Mouse (Mus musculus) forebrain, embryonic 12.5 days (tissue): ENCODE data around the gene Spred1. TPM values are rescaled to one million over a fixed set of nuclear protein-coding genes. Genes with fewer than 3 reads are reported as not detected.
A peak's percentile ranks its signal among the peaks of the same experiment; 100 is the strongest.

Experiments
- ATAC-seq: fragments of 200-750 bp; cut with Nextera tagmentation; 2 replicates; pipeline ENCODE4 v1.8.0; 2017; ENCODE audit warnings: moderate TSS enrichment; ENCODE audit not compliant: low FRiP score
- H3K27ac ChIP-seq: fragments of 300-500 bp; sonication (generic); 2 replicates; pipeline ENCODE4 v1.5.1; 2016; ENCODE audit warnings: mild to moderate bottlenecking
- H3K27me3 ChIP-seq: fragments of 300-500 bp; sonication (generic); 2 replicates; pipeline ENCODE4 v1.6.1; 2016; ENCODE audit warnings: mild to moderate bottlenecking
- H3K36me3 ChIP-seq: fragments of 300-500 bp; sonication (generic); replicated peaks from 2 replicates; pipeline ENCODE4 v1.6.1; 2016; ENCODE audit warnings: mild to moderate bottlenecking
- H3K4me1 ChIP-seq: fragments of 300-500 bp; sonication (generic); 2 replicates; pipeline ENCODE4 v1.6.1; 2016
- H3K4me2 ChIP-seq: fragments of 300-500 bp; sonication (generic); 2 replicates; pipeline ENCODE4 v1.6.1; 2016; ENCODE audit warnings: mild to moderate bottlenecking, moderate library complexity
- H3K4me3 ChIP-seq: fragments of 300-500 bp; sonication (generic); replicated peaks from 2 replicates; pipeline ENCODE4 v1.5.1; 2016; ENCODE audit warnings: mild to moderate bottlenecking
- H3K9ac ChIP-seq: fragments of 300-500 bp; sonication (generic); 2 replicates; pipeline ENCODE4 v1.6.1; 2016; ENCODE audit warnings: mild to moderate bottlenecking
- H3K9me3 ChIP-seq: fragments of 300-500 bp; sonication (generic); 2 replicates; pipeline ENCODE4 v1.6.1; 2016
- WGBS: fragments of 180-500 bp; shearing (Covaris S2); methylation state at CpG from one replicate; pipeline ENCODE4 v1.1.7; 2016; 5-methylcytosine and 5-hydroxymethylcytosine counted together
- polyA plus RNA-seq: library from polyadenylated mRNA; unstranded; fragments of >200 nt; fragmentation: Nextera tagmentation; extraction: Ambion mirVana; gene quantifications from 2 replicates; pipeline ENCODE4 v1.2.1, GENCODE M21; 2016

Gene Spred1
- polyA plus RNA-seq = 13.5 and 19.5 TPM in 2 replicates

GRCm38 (mm10) chr2:117121212-117121983 lies at the start of gene Spred1:
Gene Spred1 (plus strand): TSS chr2:117121374.
- H3K4me2 ChIP-seq = peak within 1 kb of the TSS; percentile 70
- ATAC-seq = peak; percentile 7
- H3K36me3 ChIP-seq = no peaks in the 10 kb centered on the region
- peak within 1 kb of the TSS; percentile 99 for H3K4me3 ChIP-seq
- WGBS = under 1% methylated on average over 99 of the region's 99 CpGs
- H3K9me3 ChIP-seq = no peaks in the 10 kb centered on the region
- peaks cover 13% of the 10 kb centered on the region for H3K4me1 ChIP-seq
- H3K27ac ChIP-seq = peak within 1 kb of the TSS; percentile 100
- peak within 1 kb of the TSS; percentile 99 for H3K9ac ChIP-seq
- peaks cover 4% of the 10 kb centered on the region for H3K27me3 ChIP-seq

- ATAC-seq = no peak
- Histone ChIP-seq H3K4me2 (no peak overlapping the region), H3K36me3 (no peaks in the 10 kb centered on the region), H3K27me3 (no peaks in the 10 kb centered on the region), H3K9ac (no peak overlapping the region), H3K27ac (no peak overlapping the region), H3K4me1 (no peaks in the 10 kb centered on the region), H3K4me3 (no peak overlapping the region), H3K9me3 (no peaks in the 10 kb centered on the region)
- WGBS = 82% methylated on average over 3 of the region's 3 CpGs
These were observed 49.6 kb upstream of the Spred1 start for GRCm38 (mm10) chr2:117071596-117071995.

DNA sequence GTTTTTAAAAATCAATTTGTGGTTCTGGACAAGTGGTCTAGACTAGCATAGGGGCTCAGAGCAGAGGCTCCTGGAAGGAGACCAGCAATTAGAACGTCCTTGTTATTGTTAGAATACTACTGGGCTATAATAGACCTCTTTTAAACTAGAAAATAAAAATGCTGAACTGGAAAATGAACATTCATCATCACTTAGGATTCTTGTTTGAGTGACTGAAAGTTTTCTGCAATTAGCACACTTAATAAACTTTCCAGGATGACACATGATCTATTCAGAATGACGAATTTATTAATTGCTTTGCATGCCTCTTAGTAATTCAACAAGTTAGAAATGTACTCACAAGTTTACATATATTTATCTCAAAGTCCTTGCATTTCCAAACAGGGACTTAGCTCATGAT lies 42.5 kb upstream of the Spred1 start:
- no peaks in the 10 kb centered on the region for H3K9me3 ChIP-seq
- H3K27ac ChIP-seq = no peak overlapping the region
- H3K9ac ChIP-seq = no peak overlapping the region
- WGBS = 75% methylated on average over 2 of the region's 2 CpGs
- H3K27me3 ChIP-seq = no peaks in the 10 kb centered on the region
- no peak overlapping the region for H3K4me2 ChIP-seq
- H3K36me3 ChIP-seq = no peaks in the 10 kb centered on the region
- H3K4me1 ChIP-seq = no peaks in the 10 kb centered on the region
- ATAC-seq = no peak
- no peak overlapping the region for H3K4me3 ChIP-seq

DNA sequence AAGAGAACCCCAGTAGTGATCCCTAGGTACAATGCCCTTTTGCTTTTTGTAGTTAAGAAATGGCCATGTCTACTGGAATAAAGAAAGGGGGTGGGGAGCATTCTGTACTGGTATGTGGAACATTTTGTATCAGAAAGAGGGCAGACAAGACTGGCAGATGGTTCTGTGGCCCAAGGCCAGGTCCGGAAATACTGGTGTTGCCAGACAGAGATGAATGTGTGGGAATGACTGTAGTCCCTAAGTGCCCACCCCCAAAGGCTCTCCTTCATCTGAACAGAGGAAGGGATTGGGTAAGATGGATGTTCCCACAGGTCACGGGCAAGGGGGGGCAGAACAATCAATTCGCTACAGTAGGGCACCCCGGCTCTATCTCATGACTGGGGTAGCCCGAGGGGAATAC lies 41.6 kb upstream of the Spred1 start:
- Histone ChIP-seq H3K36me3 (no peaks in the 10 kb centered on the region), H3K9ac (no peak overlapping the region), H3K4me2 (no peak overlapping the region), H3K4me1 (no peaks in the 10 kb centered on the region), H3K4me3 (no peak overlapping the region), H3K27me3 (no peaks in the 10 kb centered on the region), H3K9me3 (no peaks in the 10 kb centered on the region), H3K27ac (no peak overlapping the region)
- 93% methylated on average over 5 of the region's 5 CpGs for WGBS
- ATAC-seq = no peak

DNA sequence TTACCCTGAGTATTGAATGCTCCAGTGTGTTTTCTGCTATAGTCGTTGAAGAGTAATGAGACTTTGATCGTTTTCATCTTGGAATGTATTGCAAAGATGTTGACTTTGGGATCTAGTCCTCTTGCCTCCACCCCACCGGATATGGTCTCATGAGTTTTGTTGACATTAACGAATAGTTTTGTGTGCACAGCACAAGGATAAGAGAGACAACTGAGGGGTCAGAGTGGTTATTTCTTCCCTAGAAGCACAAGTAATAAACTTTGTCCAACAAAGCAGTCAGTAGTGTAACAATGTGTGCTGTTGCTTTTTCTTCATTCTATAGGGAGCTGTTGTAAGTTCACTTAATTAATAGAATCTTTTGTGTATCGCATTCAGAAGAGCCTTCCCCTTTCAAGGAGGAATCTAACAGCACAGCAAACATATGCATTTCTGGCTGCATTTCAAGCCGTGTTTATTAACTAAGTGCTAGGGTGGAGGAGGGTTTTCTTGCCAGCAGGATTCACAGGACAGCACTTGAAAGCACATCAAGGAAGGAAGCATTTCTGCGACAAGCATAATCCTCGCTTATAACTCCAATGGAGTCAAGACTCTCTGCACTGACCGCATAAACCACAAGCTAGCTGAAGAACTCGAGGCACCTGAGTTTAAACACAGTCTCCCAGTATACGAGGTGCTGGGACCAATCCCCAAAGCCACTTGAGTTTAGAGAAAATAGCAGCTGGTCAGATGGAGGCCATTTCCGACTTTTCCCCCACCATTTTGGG lies 35.0 kb upstream of the Spred1 start:
- no peak overlapping the region for H3K4me3 ChIP-seq
- H3K27me3 ChIP-seq = no peaks in the 10 kb centered on the region
- H3K36me3 ChIP-seq = no peaks in the 10 kb centered on the region
- no peak overlapping the region for H3K4me2 ChIP-seq
- ATAC-seq = no peak
- WGBS = 66% methylated on average over 12 of the region's 12 CpGs
- no peaks in the 10 kb centered on the region for H3K9me3 ChIP-seq
- H3K9ac ChIP-seq = no peak overlapping the region
- peaks cover 14% of the 10 kb centered on the region; the same call in 1 of the 2 replicates for H3K4me1 ChIP-seq
- H3K27ac ChIP-seq = no peak overlapping the region

DNA sequence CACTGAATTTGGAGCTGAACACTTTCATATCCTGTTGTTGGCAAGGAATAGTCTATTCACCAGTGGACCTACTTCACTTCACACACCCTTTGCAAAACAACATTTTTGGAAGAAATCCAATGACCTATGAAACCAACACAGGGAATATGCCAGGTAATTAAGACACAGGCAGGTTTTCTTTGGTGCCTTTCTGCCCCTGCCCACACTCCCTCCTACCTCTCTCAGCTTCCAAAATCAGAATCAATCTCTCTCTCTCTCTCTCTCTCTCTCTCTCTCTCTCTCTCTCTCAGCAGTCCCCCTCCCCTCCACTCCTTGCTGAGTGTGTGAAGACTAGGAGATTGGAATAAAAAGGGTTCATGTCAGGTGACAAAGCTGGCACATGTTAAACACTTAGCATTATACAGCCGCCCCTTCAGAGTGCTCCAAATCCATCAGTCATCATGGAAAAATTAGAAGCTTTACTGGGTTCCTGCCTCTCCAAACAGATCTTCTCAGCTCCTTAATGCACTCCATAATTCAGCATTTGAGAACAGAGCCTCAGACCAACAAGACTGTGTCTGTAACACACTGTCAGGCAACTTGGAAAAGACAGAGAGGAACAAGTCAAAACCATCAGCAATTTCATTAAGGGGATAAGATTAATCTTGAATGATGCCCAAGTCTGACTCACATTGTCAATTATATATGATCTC lies 34.3 kb upstream of the Spred1 start:
- Histone ChIP-seq H3K36me3 (no peaks in the 10 kb centered on the region), H3K4me3 (no peak overlapping the region), H3K4me2 (no peak overlapping the region), H3K27ac (no peak overlapping the region), H3K9me3 (no peaks in the 10 kb centered on the region), H3K4me1 (peaks cover 14% of the 10 kb centered on the region; the same call in 1 of the 2 replicates), H3K27me3 (no peaks in the 10 kb centered on the region), H3K9ac (no peak overlapping the region)
- ATAC-seq = no peak
- whole genome bisulfite sequencing = 68% methylated on average over 1 of the region's 1 CpGs

DNA sequence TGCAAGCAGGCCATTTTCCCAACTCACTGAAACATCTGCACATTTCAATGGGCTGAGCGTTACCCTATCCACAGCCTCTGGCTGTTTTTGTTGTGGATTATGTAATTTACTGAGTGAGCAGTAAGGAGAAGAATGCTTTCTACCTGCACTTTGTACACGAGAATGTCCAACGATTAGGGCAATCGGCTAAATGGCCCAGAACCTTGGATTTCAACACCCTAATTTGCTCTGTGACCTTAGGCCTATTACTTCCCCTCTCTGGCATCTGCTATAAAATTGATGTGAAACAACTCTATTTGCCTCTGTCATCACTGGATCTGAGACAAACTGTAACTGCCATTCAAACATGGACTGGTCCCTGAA lies 33.7 kb upstream of the Spred1 start:
- Histone ChIP-seq H3K27ac (no peak overlapping the region), H3K27me3 (no peaks in the 10 kb centered on the region), H3K9me3 (no peaks in the 10 kb centered on the region), H3K4me2 (no peak overlapping the region), H3K9ac (no peak overlapping the region), H3K36me3 (no peaks in the 10 kb centered on the region), H3K4me3 (no peak overlapping the region), H3K4me1 (peaks cover 14% of the 10 kb centered on the region; the same call in 1 of the 2 replicates)
- ATAC-seq = no peak
- 72% methylated on average over 4 of the region's 4 CpGs for WGBS

GRCm38 (mm10) chr2:117089482-117089881 lies 31.7 kb upstream of the Spred1 start:
- Histone ChIP-seq H3K27ac (no peak overlapping the region), H3K9me3 (no peaks in the 10 kb centered on the region), H3K4me2 (no peak overlapping the region), H3K36me3 (no peaks in the 10 kb centered on the region), H3K4me1 (peaks cover 14% of the 10 kb centered on the region; the same call in 1 of the 2 replicates), H3K4me3 (no peak overlapping the region), H3K9ac (no peak overlapping the region), H3K27me3 (no peaks in the 10 kb centered on the region)
- no peak for ATAC-seq
- WGBS = 81% methylated on average over 1 of the region's 1 CpGs

DNA sequence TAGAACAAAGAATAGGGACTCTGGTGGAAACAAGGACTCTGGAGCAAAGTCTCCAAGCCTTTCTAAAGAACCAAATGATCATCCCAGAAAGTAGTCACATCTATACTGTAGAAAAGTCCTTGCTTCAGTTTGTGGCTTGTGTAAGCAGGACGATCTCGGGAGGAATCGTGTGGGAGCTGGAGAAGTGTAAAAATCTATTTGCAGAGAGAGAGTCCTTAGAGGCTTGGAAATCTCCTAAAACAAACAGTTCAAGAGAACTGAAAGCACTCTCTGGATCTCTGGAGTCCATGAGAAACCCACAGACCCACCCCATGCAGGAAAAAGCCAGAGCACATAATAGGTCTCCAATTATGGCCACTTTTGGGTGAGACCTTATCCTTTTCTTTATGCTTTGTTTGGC lies 31.1 kb upstream of the Spred1 start:
- Histone ChIP-seq H3K4me2 (no peak overlapping the region), H3K27ac (no peak overlapping the region), H3K27me3 (no peaks in the 10 kb centered on the region), H3K4me1 (peaks cover 14% of the 10 kb centered on the region; the same call in 1 of the 2 replicates), H3K36me3 (no peaks in the 10 kb centered on the region), H3K4me3 (no peak overlapping the region), H3K9ac (no peak overlapping the region), H3K9me3 (no peaks in the 10 kb centered on the region)
- no peak for ATAC-seq
- 76% methylated on average over 3 of the region's 3 CpGs for WGBS

DNA sequence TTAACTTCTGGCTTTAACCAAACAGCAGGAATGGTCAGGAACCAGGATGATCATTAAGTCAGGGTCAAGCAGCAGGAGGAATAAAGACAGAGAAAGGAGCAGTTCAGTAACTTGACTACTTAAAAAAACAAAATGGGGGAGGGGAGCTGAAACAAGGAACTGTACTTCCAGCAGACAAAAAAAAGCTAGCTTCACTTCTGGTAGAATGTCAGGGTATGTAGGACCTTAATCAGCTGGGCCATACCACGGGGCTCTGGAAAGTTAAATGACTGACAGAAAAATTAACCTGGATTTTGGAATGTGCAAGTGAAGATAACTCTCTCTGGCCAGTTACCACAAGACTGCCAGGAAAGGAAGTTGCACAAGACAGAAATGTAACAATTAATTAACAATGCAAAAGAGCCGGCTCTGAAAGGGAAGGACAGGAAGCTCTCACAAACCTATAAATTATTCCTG lies 28.2 kb upstream of the Spred1 start:
- Histone ChIP-seq H3K36me3 (no peaks in the 10 kb centered on the region), H3K4me1 (no peaks in the 10 kb centered on the region), H3K27me3 (0 out of 2 replicates have a peak, but pooled peaks cover 3% of the 10 kb centered on the region), H3K4me3 (no peak overlapping the region), H3K9ac (no peak overlapping the region), H3K4me2 (no peak overlapping the region), H3K9me3 (no peaks in the 10 kb centered on the region), H3K27ac (no peak overlapping the region)
- WGBS = 73% methylated on average over 2 of the region's 2 CpGs
- no peak for ATAC-seq

- 62% methylated on average over 3 of the region's 3 CpGs for WGBS
- no peak overlapping the region for H3K4me2 ChIP-seq
- H3K36me3 ChIP-seq = no peaks in the 10 kb centered on the region
- H3K9me3 ChIP-seq = no peaks in the 10 kb centered on the region
- no peak overlapping the region for H3K9ac ChIP-seq
- H3K4me3 ChIP-seq = no peak overlapping the region
- H3K27me3 ChIP-seq = 0 out of 2 replicates have a peak, but pooled peaks cover 3% of the 10 kb centered on the region
- ATAC-seq = no peak
- H3K27ac ChIP-seq = no peak overlapping the region
- H3K4me1 ChIP-seq = no peaks in the 10 kb centered on the region
These were observed 25.7 kb upstream of the Spred1 start for GRCm38 (mm10) chr2:117095491-117095890.

- 73% methylated on average over 5 of the region's 5 CpGs for WGBS
- H3K9ac ChIP-seq = no peak overlapping the region
- H3K4me1 ChIP-seq = no peaks in the 10 kb centered on the region
- H3K36me3 ChIP-seq = no peaks in the 10 kb centered on the region
- no peak for ATAC-seq
- H3K27me3 ChIP-seq = 0 out of 2 replicates have a peak, but pooled peaks cover 3% of the 10 kb centered on the region
- H3K27ac ChIP-seq = no peak overlapping the region
- no peak overlapping the region for H3K4me2 ChIP-seq
- no peak overlapping the region for H3K4me3 ChIP-seq
- no peaks in the 10 kb centered on the region for H3K9me3 ChIP-seq
These were observed 23.9 kb upstream of the Spred1 start for GRCm38 (mm10) chr2:117097305-117097704.
